Mouse (Mus musculus) cortical plate, adult 2 months (tissue): ENCODE data around the gene Cops7b.

ENCODE experiments used
- CTCF ChIP-seq: fragments of 200-500 bp; IDR thresholded peaks from 2 replicates; pipeline ENCODE4 v1.5.1; 2011; ENCODE audit warnings: mild to moderate bottlenecking, control low read depth, low read length; ENCODE audit not compliant: insufficient read depth; ENCODE audit errors: extremely low read depth
- POLR2A ChIP-seq: fragments of 200-500 bp; IDR thresholded peaks from 2 replicates; pipeline ENCODE4 v1.6.1; 2011; ENCODE audit warnings: mild to moderate bottlenecking, low read length, control low read depth; ENCODE audit not compliant: insufficient read depth; ENCODE audit errors: extremely low read depth

GRCm38 (mm10) chr1:86568409-86568808, 14.3 kb upstream of the Cops7b start:
- TF ChIP-seq CTCF = no peak
- TF ChIP-seq POLR2A = no peak
